16 mouse cellular contexts compared by ENCODE assay signal in genomic region chr9:120988088-120988487, GRCm38 (mm10). TPM values are rescaled to one million over a fixed set of nuclear protein-coding genes. Genes with fewer than 3 reads are reported as not detected.
DNase-seq lines count a peak whose midpoint lies in the region; ATAC-seq and TF ChIP-seq lines count a peak whose summit lies in the region.
"Had no signal": no experiment of that assay in that cellular context is flagged by ENCODE, and none has a peak within 500 bp of the region (broad histone marks: within the 10 kb centered on the region; RNA-seq: fewer than 3 reads in every experiment).

No protein-coding gene starts in this region.

- no peaks in the 10 kb centered on the region for H3K27me3 ChIP-seq in heart, embryonic 12.5 days (replicated peaks)
- H3K27me3 ChIP-seq in lung, embryonic 14.5 days (ENCODE audit: insufficient read depth, low read length), result no peaks in the 10 kb centered on the region
- no peaks in the 10 kb centered on the region for H3K27me3 ChIP-seq in hindbrain, embryonic 16.5 days (replicated peaks; ENCODE audit: control insufficient read depth, insufficient read depth, low read length)
- H3K27me3 ChIP-seq: limb, embryonic 13.5 days had no signal

- no peak overlapping the region for H3K9ac ChIP-seq in heart, embryonic 12.5 days
- H3K9ac ChIP-seq in lung, embryonic 14.5 days, result no peak overlapping the region
- no peak overlapping the region for H3K9ac ChIP-seq in hindbrain, embryonic 16.5 days (ENCODE audit: low read depth, low read length)
- H3K9ac ChIP-seq: limb, embryonic 13.5 days had no signal

- ATAC-seq in heart, embryonic 12.5 days (ENCODE audit: insufficient number of reproducible peaks, low FRiP score), result no peak
- ATAC-seq in lung, embryonic 14.5 days (ENCODE audit: insufficient read depth), result peak; percentile 26; the same call in 1 of the 2 replicates
- peak; percentile 60 for ATAC-seq in hindbrain, embryonic 16.5 days

- peak overlapping the region; percentile 18 for H3K4me2 ChIP-seq in heart, embryonic 12.5 days
- no peak overlapping the region for H3K4me2 ChIP-seq in lung, embryonic 14.5 days
- H3K4me2 ChIP-seq in hindbrain, embryonic 16.5 days (ENCODE audit: low read length), result no peak overlapping the region; the same call in 1 of the 2 replicates
- H3K4me2 ChIP-seq: limb, embryonic 13.5 days had no signal

- no peak overlapping the region for H3K27ac ChIP-seq in heart, embryonic 12.5 days (ENCODE audit: poor library complexity, severe bottlenecking)
- H3K27ac ChIP-seq in lung, embryonic 14.5 days (ENCODE audit: low read depth), result no peak overlapping the region
- 0 out of 2 replicates have a peak overlapping the region, but pooled peaks have one; percentile 12 for H3K27ac ChIP-seq in hindbrain, embryonic 16.5 days (ENCODE audit: low read depth, low read length)
- peak overlapping the region; percentile 81 for H3K27ac ChIP-seq in olfactory bulb, adult 2 months (ENCODE audit: insufficient read depth, low read depth, low read length)
- H3K27ac ChIP-seq: limb, embryonic 13.5 days had no signal

- no peaks in the 10 kb centered on the region for H3K36me3 ChIP-seq in heart, embryonic 12.5 days
- no peaks in the 10 kb centered on the region for H3K36me3 ChIP-seq in lung, embryonic 14.5 days (ENCODE audit: insufficient read depth)
- no peaks in the 10 kb centered on the region for H3K36me3 ChIP-seq in hindbrain, embryonic 16.5 days (ENCODE audit: control insufficient read depth, insufficient read depth, low read length)
- H3K36me3 ChIP-seq: G1E; limb, embryonic 13.5 days had no signal

- H3K4me1 ChIP-seq in heart, embryonic 12.5 days (replicated peaks), result peaks cover 44% of the 10 kb centered on the region
- H3K4me1 ChIP-seq in lung, embryonic 14.5 days (ENCODE audit: insufficient read depth), result peaks cover 11% of the 10 kb centered on the region
- no peaks in the 10 kb centered on the region for H3K4me1 ChIP-seq in lung, adult 2 months (ENCODE audit: control insufficient read depth, insufficient read depth, low read length)
- H3K4me1 ChIP-seq in hindbrain, embryonic 16.5 days (ENCODE audit: control insufficient read depth, insufficient read depth, low read depth, low read length), result peaks cover 17% of the 10 kb centered on the region
- peaks cover 27% of the 10 kb centered on the region for H3K4me1 ChIP-seq in olfactory bulb, adult 2 months (ENCODE audit: control insufficient read depth, insufficient read depth, low read length)

- no peak for TF ChIP-seq POLR2A in lung, adult 2 months (IDR thresholded peaks at IDR 0.05; ENCODE audit: borderline replicate concordance, extremely low read depth, low read depth, low read length)
- no peak for TF ChIP-seq POLR2A in olfactory bulb, adult 2 months (IDR thresholded peaks at IDR 0.05; ENCODE audit: insufficient read depth, low read depth, low read length)

- H3K4me3 ChIP-seq in heart, embryonic 12.5 days, result no peak overlapping the region
- no peak overlapping the region for H3K4me3 ChIP-seq in lung, embryonic 14.5 days (ENCODE audit: low read depth, low read length)
- no peak overlapping the region for H3K4me3 ChIP-seq in lung, adult 2 months (replicated peaks; ENCODE audit: extremely low read depth, low read depth, low read length)
- H3K4me3 ChIP-seq in hindbrain, embryonic 16.5 days (ENCODE audit: low read length), result no peak overlapping the region
- H3K4me3 ChIP-seq in olfactory bulb, adult 2 months (ENCODE audit: insufficient read depth, low read depth, low read length), result no peak overlapping the region
- H3K4me3 ChIP-seq: limb, embryonic 13.5 days had no signal

- DNase-seq in heart, adult 8-10 months (ENCODE audit: low spot score), result no peak
- peak; percentile 32 for DNase-seq in lung, embryonic 14.5 days
- no peak for DNase-seq in lung, adult 2 months
- no peak for DNase-seq in lung, postnatal 14 days
- no peak for DNase-seq in adipocyte (ENCODE audit: low spot score)
- DNase-seq: cerebellum, adult 2 months; embryo, embryonic 11 days; gastrocnemius, postnatal 14 days; kidney, adult 18-20 months; layer of hippocampus, postnatal 36 days; thymus, adult 2 months had no signal

- H3K9me3 ChIP-seq in heart, embryonic 12.5 days (replicated peaks), result no peaks in the 10 kb centered on the region
- no peaks in the 10 kb centered on the region for H3K9me3 ChIP-seq in lung, embryonic 14.5 days (ENCODE audit: low read depth, low read length)
- H3K9me3 ChIP-seq in hindbrain, embryonic 16.5 days (ENCODE audit: control insufficient read depth, low read length), result no peaks in the 10 kb centered on the region
- H3K9me3 ChIP-seq: G1E; limb, embryonic 13.5 days had no signal

- WGBS in heart, embryonic 12.5 days, result 45% methylated on average over 9 of the region's 9 CpGs
- WGBS in lung, embryonic 14.5 days, result 29% methylated on average over 9 of the region's 9 CpGs
- WGBS in lung, adult 2 months, result 55% methylated on average over 9 of the region's 9 CpGs
- WGBS in hindbrain, embryonic 16.5 days, result 31% methylated on average over 9 of the region's 9 CpGs
- 16% methylated on average over 9 of the region's 9 CpGs for WGBS in olfactory bulb, adult 2 months

- no peak for TF ChIP-seq CTCF in lung, embryonic 14.5 days (IDR thresholded peaks at IDR 0.05; ENCODE audit: low read depth)
- TF ChIP-seq CTCF in lung, adult 2 months (IDR thresholded peaks at IDR 0.05; ENCODE audit: insufficient read depth, low read length), result no peak
- TF ChIP-seq CTCF in olfactory bulb, adult 2 months (IDR thresholded peaks at IDR 0.05; ENCODE audit: insufficient read depth, low read depth, low read length), result no peak

RNA-seq across cellular contexts. Expression of gene Ctnnb1, which starts 59.1 kb away (rescaled TPM):
- 397 and 414 TPM in 2 replicates for polyA plus RNA-seq in heart, embryonic 12.5 days (2016; fragmentation: Nextera tagmentation; extraction: Ambion mirVana)
- 100 to 1,000 TPM; 398 to 437 (median 405) TPM for total RNA-seq in heart, adult 8-10 months (2022)
- polyA plus RNA-seq in lung, embryonic 14.5 days (2014; fragmentation: Nextera tagmentation; extraction: Ambion mirVana), result 701 and 711 TPM in 2 replicates
- 149 and 203 TPM in 2 replicates for polyA plus RNA-seq in lung, adult 2 months (2012; rRNA removed)
- 350 and 375 TPM in 2 replicates for polyA plus RNA-seq in hindbrain, embryonic 16.5 days (2015; fragmentation: Nextera tagmentation; extraction: Ambion mirVana)
- polyA plus RNA-seq in olfactory bulb, adult 2 months (2012; ENCODE audit: insufficient read depth, insufficient read length, low replicate concordance, missing spikeins), result 444 TPM in 1 of 2 replicates, not detected in the other

Comparison
In these comparisons a context has a peak if more than half of its experiments do, and no peak if none do; other contexts are left out.
1. H3K27ac ChIP-seq: peak in hindbrain, embryonic 16.5 days (single experiment) and olfactory bulb, adult 2 months (single experiment); none in heart, embryonic 12.5 days (single experiment) and lung, embryonic 14.5 days (single experiment).